In genomic region chr3:88081345-88082223, GRCm38 (mm10) we compare ENCODE assay signal across 8 mouse cellular contexts. TPM values are rescaled to one million over a fixed set of nuclear protein-coding genes. Genes with fewer than 3 reads are reported as not detected.
DNase-seq lines count a peak whose midpoint lies in the region; ATAC-seq lines count a peak whose summit lies in the region.

Gene Iqgap3, plus strand, starts transcription at chr3:88081971.

- H3K27me3 ChIP-seq in intestine, embryonic 15.5 days (replicated peaks) = 0 out of 2 replicates have a peak, but pooled peaks cover 3% of the 10 kb centered on the region

- H3K9me3 ChIP-seq in intestine, embryonic 15.5 days = no peaks in the 10 kb centered on the region

- H3K36me3 ChIP-seq in intestine, embryonic 15.5 days = peaks cover 3% of the 10 kb centered on the region; the same call in 1 of the 2 replicates

- peak within 1 kb of the TSS; percentile 58 for H3K9ac ChIP-seq in intestine, embryonic 15.5 days

- WGBS in intestine, embryonic 15.5 days = 19% methylated on average over 33 of the region's 33 CpGs

- DNase-seq in adrenal gland, adult 2 months = peak; percentile 91
- peak; percentile 96 for DNase-seq in embryo, embryonic 11 days
- peak; percentile 85 for DNase-seq in gastrocnemius, postnatal 25 days
- peak; percentile 87 to 90 for DNase-seq in left cerebral cortex, postnatal 14 days (ENCODE audit: low spot score in 2 of 2)
- DNase-seq in right cerebral cortex, postnatal 14 days = peak; percentile 93
- peak; percentile 85 for DNase-seq in urinary bladder, postnatal 25 days (ENCODE audit: low spot score)

- peak within 1 kb of the TSS; percentile 71 for H3K4me3 ChIP-seq in intestine, embryonic 15.5 days (replicated peaks)

- H3K4me2 ChIP-seq in intestine, embryonic 15.5 days (replicated peaks) = peak within 1 kb of the TSS; percentile 91

- ATAC-seq in intestine, embryonic 15.5 days = peak; percentile 92
- ATAC-seq in megakaryocyte-erythroid progenitor cell, adult 5-6 weeks (replicated peaks; ENCODE audit: low FRiP score, low TSS enrichment, poor library complexity, severe bottlenecking) = peak; percentile 92

- intact Hi-C loops in left cerebral cortex, postnatal 14 days (cut with DNase I) = no loop called here

- H3K4me1 ChIP-seq in intestine, embryonic 15.5 days (replicated peaks) = peaks cover 10% of the 10 kb centered on the region

- no peak within 1 kb of the TSS for H3K27ac ChIP-seq in intestine, embryonic 15.5 days

RNA-seq across cellular contexts. Expression of gene Iqgap3, which starts in this region (rescaled TPM):
- 1 to 10 TPM in 1 of 2 experiments, under 1 TPM in 1; 0.69 to 1.1 TPM for total RNA-seq in adrenal gland, adult 2 months (2021)
- 3.0 and 3.6 TPM in 2 replicates for polyA plus RNA-seq in adrenal gland, adult 2 months (2012; rRNA removed)
- under 1 TPM; 0.61 to 0.62 TPM for total RNA-seq in gastrocnemius, postnatal 25 days (2021)
- 16.7 and 17.0 TPM in 2 replicates for polyA plus RNA-seq in intestine, embryonic 15.5 days (2015; fragmentation: Nextera tagmentation; extraction: Ambion mirVana)
- 1 to 10 TPM in 1 of 2 experiments, under 1 TPM in 1; 0.66 to 1.2 TPM for total RNA-seq in left cerebral cortex, postnatal 14 days (2021)
- 9.7 and 16.0 TPM in 2 replicates for total RNA-seq in megakaryocyte-erythroid progenitor cell, adult 5-6 weeks (2014; fragmentation: Nextera tagmentation)
- total RNA-seq in megakaryocyte-erythroid progenitor cell, adult 5-6 weeks (2017) = 6.6 and 15.2 TPM in 2 replicates

Comparison
In these comparisons a context has a peak if more than half of its experiments do, and no peak if none do; other contexts are left out.
1. Peak in DNase-seq in gastrocnemius, postnatal 25 days; RNA of the gene not detected or under 1 TPM.